Mouse (Mus musculus) hindbrain, embryonic 11.5 days (tissue): ENCODE measurements around the gene Actl7b. TPM values are rescaled to one million over a fixed set of nuclear protein-coding genes. Genes with fewer than 3 reads are reported as not detected.

Experiments
- polyA plus RNA-seq: library from polyadenylated mRNA; unstranded; fragments of >200 nt; fragmentation: Nextera tagmentation; extraction: Ambion mirVana; gene quantifications from 2 replicates; pipeline ENCODE4 v1.2.1, GENCODE M21; 2014

Gene Actl7b
- polyA plus RNA-seq, 1 experiment from 2014 or later: not detected

Other genes starting within 250 kb of the Actl7b start
- gene Gm26657, start 1.4 kb downstream of the Actl7b start, polyA plus RNA-seq: not detected in 2 replicates
- gene Actl7a, start 2.0 kb upstream of the Actl7b start, polyA plus RNA-seq: not detected in 2 replicates
- 74.9 and 94.2 TPM in 2 replicates for gene Elp1, start 60.9 kb upstream of the Actl7b start, polyA plus RNA-seq
- 25.3 and 26.3 TPM in 2 replicates for gene Fam206a, start 60.9 kb upstream of the Actl7b start, polyA plus RNA-seq
- 22.2 and 25.2 TPM in 2 replicates for gene Ctnnal1, start 123.7 kb upstream of the Actl7b start, polyA plus RNA-seq
- gene Tmem245, start 206.0 kb upstream of the Actl7b start, polyA plus RNA-seq: 6.5 and 7.7 TPM in 2 replicates
- 5.0 and 6.0 TPM in 2 replicates for gene Frrs1l, start 248.9 kb upstream of the Actl7b start, polyA plus RNA-seq